Mouse (Mus musculus) cortical plate, adult 2 months (tissue): ENCODE data around the gene Pkp1.

Experiments used
- CTCF ChIP-seq: fragments of 200-500 bp; IDR thresholded peaks from 2 replicates; pipeline ENCODE4 v1.5.1; 2011; ENCODE audit warnings: mild to moderate bottlenecking, control low read depth, low read length; ENCODE audit not compliant: insufficient read depth; ENCODE audit errors: extremely low read depth
- POLR2A ChIP-seq: fragments of 200-500 bp; IDR thresholded peaks from 2 replicates; pipeline ENCODE4 v1.6.1; 2011; ENCODE audit warnings: mild to moderate bottlenecking, low read length, control low read depth; ENCODE audit not compliant: insufficient read depth; ENCODE audit errors: extremely low read depth

GRCm38 (mm10) chr1:135893377-135893776 lies 25.6 kb downstream of the Pkp1 start:
- TF ChIP-seq CTCF (no peak), POLR2A (no peak)
